Mouse (Mus musculus): ENCODE measurements around the gene Gse1.

GRCm38 (mm10) chr8:120485116-120485515, 256.9 kb downstream of the Gse1 start:
- no peak for TF ChIP-seq TAL1 (IDR thresholded peaks at IDR 0.05; ENCODE audit: low read length)
- no peak for TF ChIP-seq GATA1 (IDR thresholded peaks at IDR 0.05; ENCODE audit: low read length)
